Comparison of ENCODE assay signal across 16 mouse cellular contexts in the genomic region with DNA sequence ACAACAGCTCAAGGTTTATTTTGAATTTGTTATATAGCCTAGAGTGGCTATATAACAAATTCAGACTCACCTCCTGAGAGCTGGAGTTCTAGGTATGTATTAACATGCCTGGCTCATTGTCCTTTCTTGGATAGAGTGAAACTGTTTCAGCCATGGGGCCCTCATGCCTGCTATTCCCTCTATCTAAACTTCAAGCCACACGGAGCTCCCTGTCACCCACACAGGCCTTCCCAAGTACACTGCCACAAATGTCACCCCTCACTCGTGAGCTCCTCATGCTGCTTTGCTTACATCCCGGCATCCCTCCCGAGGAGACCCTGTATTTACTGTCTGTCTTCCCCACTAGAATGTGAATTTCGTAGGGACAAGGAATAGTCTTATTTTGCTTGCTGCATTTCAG.
"Had no signal": no experiment of that assay in that cellular context is flagged by ENCODE, and none has a peak within 500 bp of the region (broad histone marks: within the 10 kb centered on the region; RNA-seq: fewer than 3 reads in every experiment).

No protein-coding gene starts in this region.

- DNase-seq: retina, postnatal 1 day; right cerebral cortex, adult 18-20 months; right cerebral cortex, postnatal 14 days; right cerebral cortex, postnatal 25 days; right cerebral cortex, postnatal 4 days; spleen, adult 18-20 months; thymus, adult 18-20 months; thymus, adult 2 months; thymus, postnatal 14 days; thymus, postnatal 25 days; thymus, postnatal 36 days; thymus, postnatal 4 days had no signal

- H3K4me3 ChIP-seq: neural tube, embryonic 13.5 days; neural tube, embryonic 15.5 days; stomach, embryonic 15.5 days had no signal

- H3K9me3 ChIP-seq: neural tube, embryonic 13.5 days; neural tube, embryonic 15.5 days; stomach, embryonic 15.5 days had no signal

- H3K27ac ChIP-seq: stomach, embryonic 15.5 days; stomach, postnatal 0 days had no signal

- H3K4me1 ChIP-seq: neural tube, embryonic 13.5 days; stomach, embryonic 15.5 days had no signal

- H3K27me3 ChIP-seq: neural tube, embryonic 13.5 days; neural tube, embryonic 15.5 days; stomach, embryonic 15.5 days had no signal

- H3K36me3 ChIP-seq: neural tube, embryonic 13.5 days; neural tube, embryonic 15.5 days; stomach, embryonic 15.5 days had no signal
